Mouse (Mus musculus): ENCODE results near the gene Ajuba. TPM values are rescaled to one million over a fixed set of nuclear protein-coding genes. Genes with fewer than 3 reads are reported as not detected.

Gene Ajuba
- polyA plus RNA-seq, 1 experiment from 2014 or later = 17.8 TPM

GRCm38 (mm10) chr14:54579638-54580037 is 2.3 kb upstream of the Ajuba start:
- Histone ChIP-seq H3K4me1 (replicated peaks; ENCODE audit: control insufficient read depth, insufficient read depth, low read length) (peaks cover 21% of the 10 kb centered on the region), H3K27me3 (replicated peaks; ENCODE audit: control insufficient read depth, insufficient read depth, low read length) (peaks cover 34% of the 10 kb centered on the region), H3K4me3 (ENCODE audit: low read depth, low read length) (no peak overlapping the region), H3K4me2 (no peak overlapping the region), H3K9me3 (ENCODE audit: control insufficient read depth, low read length) (no peaks in the 10 kb centered on the region), H3K36me3 (ENCODE audit: control insufficient read depth, insufficient read depth, low read length) (no peaks in the 10 kb centered on the region; the same call in 1 of the 2 replicates), H3K9ac (ENCODE audit: low read depth, low read length) (no peak overlapping the region), H3K27ac (ENCODE audit: low read depth, low read length) (0 out of 2 replicates have a peak overlapping the region, but pooled peaks have one; percentile 45)
- ATAC-seq (replicated peaks; ENCODE audit: low FRiP score) (no peak), DNase-seq (ENCODE audit: low spot score) (no peak)
- 60% methylated on average over 7 of the region's 7 CpGs for WGBS

DNA sequence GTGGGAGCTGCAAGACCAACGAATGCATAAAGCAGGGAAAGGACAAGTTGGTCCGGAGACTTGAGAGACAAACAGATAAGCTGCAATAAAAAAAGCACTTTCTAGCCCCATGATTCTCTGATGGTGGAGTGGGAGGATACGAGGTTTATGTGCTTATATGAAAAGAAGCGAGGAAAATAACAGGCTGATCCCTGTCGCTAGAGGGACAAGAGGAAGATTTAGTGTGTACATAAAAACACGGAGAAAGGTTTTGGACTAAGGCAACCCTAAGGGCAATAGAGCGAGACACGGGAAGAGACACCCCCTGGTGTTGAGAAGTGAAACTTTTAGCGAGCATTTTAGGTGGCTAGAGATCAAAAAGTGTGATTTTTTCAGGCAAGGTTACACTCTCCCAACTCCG is 705 bp upstream of the Ajuba start:
- peaks cover 32% of the 10 kb centered on the region for H3K4me1 ChIP-seq (replicated peaks; ENCODE audit: control insufficient read depth, insufficient read depth, low read length)
- ATAC-seq (replicated peaks; ENCODE audit: low FRiP score) (0 out of 2 replicates have a peak, but pooled peaks have one; percentile 13), DNase-seq (ENCODE audit: low spot score) (no peak)
- peak overlapping the region; percentile 77 for H3K4me2 ChIP-seq
- peak overlapping the region; percentile 72 for H3K9ac ChIP-seq (ENCODE audit: low read depth, low read length)
- H3K36me3 ChIP-seq (ENCODE audit: control insufficient read depth, insufficient read depth, low read length) = no peaks in the 10 kb centered on the region; the same call in 1 of the 2 replicates
- H3K27ac ChIP-seq (ENCODE audit: low read depth, low read length) = peak overlapping the region; percentile 67
- peaks cover 46% of the 10 kb centered on the region for H3K27me3 ChIP-seq (replicated peaks; ENCODE audit: control insufficient read depth, insufficient read depth, low read length)
- 0% methylated on average over 10 of the region's 10 CpGs for WGBS
- H3K9me3 ChIP-seq (ENCODE audit: control insufficient read depth, low read length) = no peaks in the 10 kb centered on the region
- H3K4me3 ChIP-seq (ENCODE audit: low read depth, low read length) = peak overlapping the region; percentile 68

- peaks cover 40% of the 10 kb centered on the region for H3K4me1 ChIP-seq (replicated peaks; ENCODE audit: control insufficient read depth, insufficient read depth, low read length)
- no peaks in the 10 kb centered on the region for H3K9me3 ChIP-seq (ENCODE audit: control insufficient read depth, low read length)
- peak overlapping the region; percentile 68 for H3K4me3 ChIP-seq (ENCODE audit: low read depth, low read length)
- 0 out of 2 replicates have a peak, but pooled peaks cover under 1% of the 10 kb centered on the region for H3K36me3 ChIP-seq (ENCODE audit: control insufficient read depth, insufficient read depth, low read length)
- ATAC-seq (replicated peaks; ENCODE audit: low FRiP score) = no peak
- peaks cover 46% of the 10 kb centered on the region for H3K27me3 ChIP-seq (replicated peaks; ENCODE audit: control insufficient read depth, insufficient read depth, low read length)
- H3K9ac ChIP-seq (ENCODE audit: low read depth, low read length) = peak overlapping the region; percentile 72
- peak overlapping the region; percentile 77 for H3K4me2 ChIP-seq
- 1% methylated on average over 81 of the region's 84 CpGs for WGBS
- peak; percentile 59 for DNase-seq (ENCODE audit: low spot score)
- H3K27ac ChIP-seq (ENCODE audit: low read depth, low read length) = peak overlapping the region; percentile 74
Measured at GRCm38 (mm10) chr14:54576241-54577088, 893 bp downstream of the Ajuba start.

DNA sequence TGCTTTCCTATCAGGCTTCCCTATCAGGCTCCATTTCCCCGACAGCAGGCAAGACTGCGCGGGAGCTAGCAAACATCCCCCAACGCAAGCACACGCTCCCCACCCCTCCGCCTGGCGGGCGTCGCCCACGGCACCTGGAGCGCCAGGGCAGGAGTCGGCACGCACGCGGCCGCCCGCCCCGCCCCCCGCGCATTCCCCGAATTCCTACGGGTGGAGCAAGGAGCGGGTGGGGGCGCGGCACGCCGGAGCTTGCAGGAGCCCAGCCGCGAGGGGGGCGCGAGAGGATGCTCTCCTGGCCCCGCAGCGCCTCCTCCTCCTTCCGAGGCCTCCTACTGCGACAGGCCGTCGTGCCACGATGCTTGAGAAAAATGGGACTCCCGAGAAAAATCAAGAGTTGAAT is 1.7 kb downstream of the Ajuba start:
- Histone ChIP-seq H3K36me3 (ENCODE audit: control insufficient read depth, insufficient read depth, low read length) (0 out of 2 replicates have a peak, but pooled peaks cover 6% of the 10 kb centered on the region), H3K9me3 (ENCODE audit: control insufficient read depth, low read length) (no peaks in the 10 kb centered on the region), H3K4me2 (peak overlapping the region; percentile 77), H3K27ac (ENCODE audit: low read depth, low read length) (0 out of 2 replicates have a peak overlapping the region, but pooled peaks have one; percentile 74), H3K9ac (ENCODE audit: low read depth, low read length) (peak overlapping the region; percentile 72; the same call in 1 of the 2 replicates), H3K4me3 (ENCODE audit: low read depth, low read length) (peak overlapping the region; percentile 68), H3K4me1 (replicated peaks; ENCODE audit: control insufficient read depth, insufficient read depth, low read length) (peaks cover 40% of the 10 kb centered on the region), H3K27me3 (replicated peaks; ENCODE audit: control insufficient read depth, insufficient read depth, low read length) (peaks cover 46% of the 10 kb centered on the region)
- ATAC-seq (replicated peaks; ENCODE audit: low FRiP score) (no peak), DNase-seq (ENCODE audit: low spot score) (peak; percentile 74)
- WGBS = 2% methylated on average over 37 of the region's 39 CpGs

GRCm38 (mm10) chr14:54575031-54575430 is 2.3 kb downstream of the Ajuba start:
- peaks cover 43% of the 10 kb centered on the region for H3K4me1 ChIP-seq (replicated peaks; ENCODE audit: control insufficient read depth, insufficient read depth, low read length)
- peak overlapping the region; percentile 77 for H3K4me2 ChIP-seq
- H3K9me3 ChIP-seq (ENCODE audit: control insufficient read depth, low read length) = no peaks in the 10 kb centered on the region
- peaks cover 46% of the 10 kb centered on the region for H3K27me3 ChIP-seq (replicated peaks; ENCODE audit: control insufficient read depth, insufficient read depth, low read length)
- 0 out of 2 replicates have a peak, but pooled peaks cover 6% of the 10 kb centered on the region for H3K36me3 ChIP-seq (ENCODE audit: control insufficient read depth, insufficient read depth, low read length)
- ATAC-seq (replicated peaks; ENCODE audit: low FRiP score) (no peak), DNase-seq (ENCODE audit: low spot score) (no peak)
- H3K27ac ChIP-seq (ENCODE audit: low read depth, low read length) = no peak overlapping the region
- peak overlapping the region; percentile 72; the same call in 1 of the 2 replicates for H3K9ac ChIP-seq (ENCODE audit: low read depth, low read length)
- peak overlapping the region; percentile 68 for H3K4me3 ChIP-seq (ENCODE audit: low read depth, low read length)
- WGBS = 12% methylated on average over 8 of the region's 8 CpGs

DNA sequence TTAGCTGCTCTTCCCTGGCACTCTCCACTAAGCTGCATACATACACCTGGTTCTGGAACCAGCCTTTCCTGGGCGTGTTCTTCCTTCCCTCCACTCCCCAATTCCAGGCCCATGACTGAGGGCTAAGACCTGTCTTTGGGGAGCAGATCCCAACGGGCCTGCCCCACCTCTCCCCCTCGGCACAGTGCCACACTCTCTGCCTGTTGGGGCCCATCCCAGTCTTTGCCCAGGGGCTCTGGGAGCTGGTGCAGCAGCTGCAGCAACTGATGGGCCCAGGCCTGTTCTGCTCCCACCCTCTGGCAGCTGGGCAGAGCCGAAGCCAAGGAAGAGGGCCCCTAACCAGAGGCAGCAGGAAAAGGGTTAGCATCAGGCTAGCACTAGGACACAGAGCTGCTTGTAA is 3.1 kb downstream of the Ajuba start:
- no peak overlapping the region for H3K27ac ChIP-seq (ENCODE audit: low read depth, low read length)
- H3K4me2 ChIP-seq = peak overlapping the region; percentile 77
- 0 out of 2 replicates have a peak, but pooled peaks cover 6% of the 10 kb centered on the region for H3K36me3 ChIP-seq (ENCODE audit: control insufficient read depth, insufficient read depth, low read length)
- peaks cover 46% of the 10 kb centered on the region for H3K27me3 ChIP-seq (replicated peaks; ENCODE audit: control insufficient read depth, insufficient read depth, low read length)
- ATAC-seq (replicated peaks; ENCODE audit: low FRiP score) (no peak), DNase-seq (ENCODE audit: low spot score) (no peak)
- no peaks in the 10 kb centered on the region for H3K9me3 ChIP-seq (ENCODE audit: control insufficient read depth, low read length)
- WGBS = 29% methylated on average over 4 of the region's 4 CpGs
- no peak overlapping the region for H3K9ac ChIP-seq (ENCODE audit: low read depth, low read length)
- peaks cover 41% of the 10 kb centered on the region for H3K4me1 ChIP-seq (replicated peaks; ENCODE audit: control insufficient read depth, insufficient read depth, low read length)
- H3K4me3 ChIP-seq (ENCODE audit: low read depth, low read length) = peak overlapping the region; percentile 68

GRCm38 (mm10) chr14:54572790-54573736 is 4.3 kb downstream of the Ajuba start:
- WGBS = 20% methylated on average over 14 of the region's 14 CpGs
- Histone ChIP-seq H3K4me1 (replicated peaks; ENCODE audit: control insufficient read depth, insufficient read depth, low read length) (peaks cover 33% of the 10 kb centered on the region), H3K4me2 (peak overlapping the region; percentile 77), H3K36me3 (ENCODE audit: control insufficient read depth, insufficient read depth, low read length) (peaks cover 6% of the 10 kb centered on the region; the same call in 1 of the 2 replicates), H3K9ac (ENCODE audit: low read depth, low read length) (peak overlapping the region; percentile 9; the same call in 1 of the 2 replicates), H3K27ac (ENCODE audit: low read depth, low read length) (peak overlapping the region; percentile 22; the same call in 1 of the 2 replicates), H3K27me3 (replicated peaks; ENCODE audit: control insufficient read depth, insufficient read depth, low read length) (peaks cover 46% of the 10 kb centered on the region), H3K4me3 (ENCODE audit: low read depth, low read length) (peak overlapping the region; percentile 68), H3K9me3 (ENCODE audit: control insufficient read depth, low read length) (no peaks in the 10 kb centered on the region)
- DNase-seq (ENCODE audit: low spot score) (no peak), ATAC-seq (replicated peaks; ENCODE audit: low FRiP score) (0 out of 2 replicates have a peak, but pooled peaks have one; percentile 16)

GRCm38 (mm10) chr14:54572122-54572521 is 5.2 kb downstream of the Ajuba start:
- peaks cover 6% of the 10 kb centered on the region; the same call in 1 of the 2 replicates for H3K36me3 ChIP-seq (ENCODE audit: control insufficient read depth, insufficient read depth, low read length)
- peaks cover 37% of the 10 kb centered on the region for H3K27me3 ChIP-seq (replicated peaks; ENCODE audit: control insufficient read depth, insufficient read depth, low read length)
- DNase-seq (ENCODE audit: low spot score) = no peak
- no peak for ATAC-seq (replicated peaks; ENCODE audit: low FRiP score)
- 68% methylated on average over 4 of the region's 4 CpGs for WGBS
- H3K9ac ChIP-seq (ENCODE audit: low read depth, low read length) = no peak overlapping the region
- H3K4me1 ChIP-seq (replicated peaks; ENCODE audit: control insufficient read depth, insufficient read depth, low read length) = peaks cover 33% of the 10 kb centered on the region
- no peak overlapping the region; the same call in 1 of the 2 replicates for H3K4me2 ChIP-seq
- H3K9me3 ChIP-seq (ENCODE audit: control insufficient read depth, low read length) = no peaks in the 10 kb centered on the region
- no peak overlapping the region for H3K27ac ChIP-seq (ENCODE audit: low read depth, low read length)
- no peak overlapping the region for H3K4me3 ChIP-seq (ENCODE audit: low read depth, low read length)
